Mouse (Mus musculus): ENCODE results near the gene Abcb4. TPM values are rescaled to one million over a fixed set of nuclear protein-coding genes. Genes with fewer than 3 reads are reported as not detected.

Gene Abcb4
- total and polyA plus RNA-seq, 3 experiments: 7.1 to 19.0 (median 14.2) TPM

DNA sequence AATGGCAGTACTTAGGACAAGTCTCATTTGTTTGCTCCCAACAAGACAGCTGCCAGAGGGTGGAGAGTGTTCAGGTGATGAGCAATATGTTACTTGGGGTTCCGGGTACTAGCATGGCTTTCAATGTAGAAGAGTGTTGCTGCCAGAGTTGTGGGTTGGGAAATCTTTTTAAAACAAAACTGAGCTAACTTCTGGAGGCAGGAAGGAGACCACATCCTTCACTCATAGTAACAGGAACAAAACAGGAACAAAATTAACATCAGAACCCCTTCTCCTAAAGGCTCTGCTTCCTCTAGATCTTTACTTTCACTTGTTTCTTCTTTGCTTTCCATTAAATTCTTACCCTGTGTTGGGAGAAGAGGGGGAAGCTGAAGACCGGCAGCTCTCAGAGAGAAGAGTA lies 60.1 kb downstream of the Abcb4 start:
- no peaks in the 10 kb centered on the region; the same call in 1 of the 2 replicates for H3K36me3 ChIP-seq (ENCODE audit: control insufficient read depth, insufficient read depth, low read length)
- no peaks in the 10 kb centered on the region for H3K4me1 ChIP-seq (ENCODE audit: control insufficient read depth, insufficient read depth, low read length)
- no peak overlapping the region for H3K27ac ChIP-seq
- intact Hi-C loops (cut with DNase I): no loop called here
- TF ChIP-seq CTCF (IDR thresholded peaks at IDR 0.05) (no peak), POLR2A (IDR thresholded peaks at IDR 0.05; ENCODE audit: insufficient read depth, low read depth, low read length) (no peak), EP300 (IDR thresholded peaks at IDR 0.05; ENCODE audit: insufficient read depth, low read depth, low read length) (no peak)
- 67% methylated on average over 2 of the region's 2 CpGs for WGBS
- no peak overlapping the region for H3K4me3 ChIP-seq
- H3K27me3 ChIP-seq (ENCODE audit: control insufficient read depth, insufficient read depth, low read length): no peaks in the 10 kb centered on the region
- DNase-seq: no peak
- H3K79me2 ChIP-seq (replicated peaks; ENCODE audit: control insufficient read depth, insufficient read depth, low read length): no peaks in the 10 kb centered on the region
- no peak overlapping the region for H3K9ac ChIP-seq (ENCODE audit: low read depth, low read length)

DNA sequence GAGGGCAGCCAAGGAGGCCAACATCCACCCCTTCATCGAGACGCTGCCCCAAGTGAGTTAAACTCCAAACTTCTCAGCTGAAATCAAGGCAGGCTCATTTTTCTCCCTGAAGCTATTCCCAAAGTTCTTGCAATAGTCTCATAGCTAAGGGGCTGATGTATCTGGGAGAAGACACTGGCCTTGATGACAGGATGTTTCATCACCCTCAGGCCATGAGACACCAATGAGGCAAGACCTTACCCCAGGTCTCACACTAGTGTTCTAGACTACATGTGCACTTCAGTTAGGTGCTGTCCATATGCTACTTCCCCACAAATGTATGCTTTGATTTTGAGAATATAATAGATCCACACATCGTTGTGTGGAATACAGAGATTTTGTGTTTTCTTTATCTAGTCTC lies 62.0 kb downstream of the Abcb4 start:
- H3K36me3 ChIP-seq (ENCODE audit: control insufficient read depth, insufficient read depth, low read length): no peaks in the 10 kb centered on the region; the same call in 1 of the 2 replicates
- H3K79me2 ChIP-seq (replicated peaks; ENCODE audit: control insufficient read depth, insufficient read depth, low read length): no peaks in the 10 kb centered on the region
- H3K4me3 ChIP-seq: no peak overlapping the region
- intact Hi-C loops (cut with DNase I): no loop called here
- no peak for DNase-seq
- H3K9ac ChIP-seq (ENCODE audit: low read depth, low read length): no peak overlapping the region
- no peaks in the 10 kb centered on the region for H3K27me3 ChIP-seq (ENCODE audit: control insufficient read depth, insufficient read depth, low read length)
- TF ChIP-seq POLR2A (IDR thresholded peaks at IDR 0.05; ENCODE audit: insufficient read depth, low read depth, low read length): no peak
- no peak for TF ChIP-seq EP300 (IDR thresholded peaks at IDR 0.05; ENCODE audit: insufficient read depth, low read depth, low read length)
- TF ChIP-seq CTCF (IDR thresholded peaks at IDR 0.05): no peak
- H3K4me1 ChIP-seq (ENCODE audit: control insufficient read depth, insufficient read depth, low read length): no peaks in the 10 kb centered on the region
- no peak overlapping the region for H3K27ac ChIP-seq
- 86% methylated on average over 3 of the region's 3 CpGs for whole genome bisulfite sequencing

DNA sequence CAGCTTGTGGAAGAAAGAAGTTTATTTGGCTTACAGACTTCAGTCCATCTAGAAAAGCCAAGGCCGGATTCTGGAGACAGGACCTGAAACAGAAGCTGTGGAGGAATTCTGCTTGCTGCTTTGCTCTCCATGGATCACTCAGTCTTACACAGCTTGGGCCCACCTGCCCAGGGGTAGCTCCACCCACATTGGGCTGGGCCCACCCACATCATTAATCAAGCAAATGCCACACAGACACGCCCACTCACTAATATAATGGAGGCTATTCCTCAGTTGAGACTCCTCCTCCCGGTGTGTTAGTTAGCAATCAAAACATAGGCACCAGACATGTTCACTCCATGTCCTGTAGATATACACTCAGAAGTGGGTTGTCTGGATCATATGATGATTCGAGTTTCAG lies 67.0 kb downstream of the Abcb4 start:
- H3K27me3 ChIP-seq (ENCODE audit: control insufficient read depth, insufficient read depth, low read length): no peaks in the 10 kb centered on the region
- TF ChIP-seq EP300 (IDR thresholded peaks at IDR 0.05; ENCODE audit: insufficient read depth, low read depth, low read length) (no peak), POLR2A (IDR thresholded peaks at IDR 0.05; ENCODE audit: insufficient read depth, low read depth, low read length) (no peak), CTCF (IDR thresholded peaks at IDR 0.05) (no peak)
- no peaks in the 10 kb centered on the region for H3K79me2 ChIP-seq (replicated peaks; ENCODE audit: control insufficient read depth, insufficient read depth, low read length)
- no peak overlapping the region for H3K27ac ChIP-seq
- DNase-seq: no peak
- H3K36me3 ChIP-seq (ENCODE audit: control insufficient read depth, insufficient read depth, low read length): no peaks in the 10 kb centered on the region; the same call in 1 of the 2 replicates
- H3K4me1 ChIP-seq (ENCODE audit: control insufficient read depth, insufficient read depth, low read length): no peaks in the 10 kb centered on the region
- 82% methylated on average over 4 of the region's 4 CpGs for WGBS
- no peak overlapping the region for H3K9ac ChIP-seq (ENCODE audit: low read depth, low read length)
- no peak overlapping the region for H3K4me3 ChIP-seq
- intact Hi-C loops (cut with DNase I): no loop called here

DNA sequence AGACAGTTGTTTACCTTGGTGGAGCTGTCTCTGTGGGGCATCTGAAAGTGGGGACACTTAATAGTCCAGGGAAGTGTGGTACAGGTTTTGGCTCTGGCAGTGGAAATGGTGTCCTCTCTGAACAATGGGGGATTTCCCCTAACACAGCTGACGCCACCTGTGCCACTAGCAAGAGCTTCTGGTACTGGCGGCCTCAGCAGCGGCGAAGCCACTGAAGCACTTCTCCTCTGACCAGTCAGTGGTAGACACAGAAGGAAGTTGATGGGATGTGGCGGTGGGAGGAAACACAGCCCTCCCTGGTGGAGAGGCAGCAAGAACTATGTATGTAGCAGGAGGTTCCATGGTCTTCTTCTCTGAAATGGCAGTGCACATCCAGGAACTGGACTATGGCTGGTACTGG lies 71.0 kb downstream of the Abcb4 start:
- intact Hi-C loops (cut with DNase I): no loop called here
- Histone ChIP-seq H3K79me2 (replicated peaks; ENCODE audit: control insufficient read depth, insufficient read depth, low read length) (no peaks in the 10 kb centered on the region), H3K4me3 (no peak overlapping the region), H3K4me1 (ENCODE audit: control insufficient read depth, insufficient read depth, low read length) (no peaks in the 10 kb centered on the region), H3K27ac (no peak overlapping the region), H3K9ac (ENCODE audit: low read depth, low read length) (no peak overlapping the region), H3K36me3 (ENCODE audit: control insufficient read depth, insufficient read depth, low read length) (peaks cover 6% of the 10 kb centered on the region), H3K27me3 (ENCODE audit: control insufficient read depth, insufficient read depth, low read length) (no peaks in the 10 kb centered on the region)
- no peak for TF ChIP-seq EP300 (IDR thresholded peaks at IDR 0.05; ENCODE audit: insufficient read depth, low read depth, low read length)
- no peak for TF ChIP-seq CTCF (IDR thresholded peaks at IDR 0.05)
- TF ChIP-seq POLR2A (IDR thresholded peaks at IDR 0.05; ENCODE audit: insufficient read depth, low read depth, low read length): no peak
- WGBS: 92% methylated on average over 5 of the region's 5 CpGs
- DNase-seq: no peak

- no peaks in the 10 kb centered on the region for H3K27me3 ChIP-seq (ENCODE audit: control insufficient read depth, insufficient read depth, low read length)
- H3K36me3 ChIP-seq (ENCODE audit: control insufficient read depth, insufficient read depth, low read length): peaks cover 12% of the 10 kb centered on the region
- H3K27ac ChIP-seq: no peak overlapping the region
- no peak for DNase-seq
- intact Hi-C loops (cut with DNase I): no loop called here
- no peak overlapping the region for H3K9ac ChIP-seq (ENCODE audit: low read depth, low read length)
- no peak overlapping the region for H3K4me3 ChIP-seq
- 77% methylated on average over 2 of the region's 2 CpGs for WGBS
- H3K4me1 ChIP-seq (ENCODE audit: control insufficient read depth, insufficient read depth, low read length): no peaks in the 10 kb centered on the region
- no peak for TF ChIP-seq EP300 (IDR thresholded peaks at IDR 0.05; ENCODE audit: insufficient read depth, low read depth, low read length)
- no peak for TF ChIP-seq POLR2A (IDR thresholded peaks at IDR 0.05; ENCODE audit: insufficient read depth, low read depth, low read length)
- no peak for TF ChIP-seq CTCF (IDR thresholded peaks at IDR 0.05)
- no peaks in the 10 kb centered on the region for H3K79me2 ChIP-seq (replicated peaks; ENCODE audit: control insufficient read depth, insufficient read depth, low read length)
Measured at GRCm38 (mm10) chr5:8970694-8971093, 77.2 kb downstream of the Abcb4 start.

DNA sequence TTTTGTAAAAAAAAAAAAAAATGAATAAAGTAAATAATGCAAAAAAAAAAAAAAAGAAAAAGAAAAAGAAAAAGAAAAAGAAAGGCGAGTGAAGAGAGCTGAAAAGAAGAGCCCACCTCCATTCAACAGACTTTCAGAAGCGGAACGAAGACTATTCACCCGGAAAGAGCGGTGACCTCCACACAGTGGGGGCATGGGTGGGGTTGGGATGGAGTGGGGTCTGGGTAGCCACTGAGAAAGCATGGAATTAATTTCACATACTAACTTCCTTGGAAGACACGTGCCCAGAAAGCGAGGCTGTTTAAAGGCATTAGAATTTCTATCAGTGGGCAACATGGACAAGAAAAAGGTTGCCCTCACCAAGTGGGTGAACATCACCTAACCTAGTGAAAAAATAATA lies 78.8 kb downstream of the Abcb4 start:
- no peak overlapping the region for H3K27ac ChIP-seq
- no peaks in the 10 kb centered on the region for H3K79me2 ChIP-seq (replicated peaks; ENCODE audit: control insufficient read depth, insufficient read depth, low read length)
- H3K36me3 ChIP-seq (ENCODE audit: control insufficient read depth, insufficient read depth, low read length): peaks cover 12% of the 10 kb centered on the region
- TF ChIP-seq EP300 (IDR thresholded peaks at IDR 0.05; ENCODE audit: insufficient read depth, low read depth, low read length) (no peak), CTCF (IDR thresholded peaks at IDR 0.05) (no peak), POLR2A (IDR thresholded peaks at IDR 0.05; ENCODE audit: insufficient read depth, low read depth, low read length) (no peak)
- 96% methylated on average over 7 of the region's 7 CpGs for WGBS
- H3K4me3 ChIP-seq: no peak overlapping the region
- intact Hi-C loops (cut with DNase I): no loop called here
- H3K27me3 ChIP-seq (ENCODE audit: control insufficient read depth, insufficient read depth, low read length): no peaks in the 10 kb centered on the region
- no peak for DNase-seq
- H3K4me1 ChIP-seq (ENCODE audit: control insufficient read depth, insufficient read depth, low read length): no peaks in the 10 kb centered on the region
- H3K9ac ChIP-seq (ENCODE audit: low read depth, low read length): no peak overlapping the region
